Mouse (Mus musculus) MEL (cell line): Measurements from ENCODE around the gene Ankrd36. TPM values are rescaled to one million over a fixed set of nuclear protein-coding genes. Genes with fewer than 3 reads are reported as not detected.
A peak's percentile ranks its signal among the peaks of the same experiment; 100 is the strongest.

Experiments used
- DNase-seq: peaks from one replicate; pipeline ENCODE4 v3.0.0; 2011; ENCODE audit warnings: low read depth, low spot score
- H3K27ac ChIP-seq: 2 replicates; pipeline ENCODE4 v1.5.1; 2012; ENCODE audit warnings: low read depth, mild to moderate bottlenecking, control low read depth, low read length, moderate library complexity; ENCODE audit not compliant: control insufficient read depth
- H3K27me3 ChIP-seq, 2 experiments: fragments of 150-350 bp in 1 of 2; sonication (generic) in 1 of 2; 2 replicates each; pipeline ENCODE4 v1.6.1; 2012; ENCODE audit warnings: low read length in 2 of 2, mild to moderate bottlenecking in 2 of 2, improper control_type of control experiment in 1 of 2, moderate library complexity in 1 of 2; ENCODE audit not compliant: insufficient read depth in 2 of 2, control insufficient read depth in 1 of 2
- H3K36me3 ChIP-seq, 2 experiments: 2 replicates each; pipeline ENCODE4 v1.6.1; 2012 to 2014; ENCODE audit warnings: low read length in 2 of 2, improper control_type of control experiment in 1 of 2, inconsistent platforms in 1 of 2, mild to moderate bottlenecking in 1 of 2; ENCODE audit not compliant: insufficient read depth in 2 of 2, control insufficient read depth in 1 of 2
- H3K4me1 ChIP-seq, 2 experiments: fragments of 150-350 bp in 1 of 2; sonication (generic) in 1 of 2; 2 replicates each; pipeline ENCODE4 v1.6.1; 2012; ENCODE audit warnings: low read length in 2 of 2, improper control_type of control experiment in 1 of 2, mild to moderate bottlenecking in 1 of 2; ENCODE audit not compliant: insufficient read depth in 2 of 2, control insufficient read depth in 1 of 2
- H3K4me3 ChIP-seq, 2 experiments: fragments of 150-350 bp in 1 of 2; sonication (generic) in 1 of 2; 2 replicates each; pipeline ENCODE4 v1.5.1; 2012; ENCODE audit warnings: low read depth in 2 of 2, low read length in 2 of 2, mild to moderate bottlenecking in 2 of 2, moderate library complexity in 2 of 2, control low read depth in 1 of 2, improper control_type of control experiment in 1 of 2; ENCODE audit not compliant: control insufficient read depth in 1 of 2, insufficient read depth in 1 of 2
- H3K79me2 ChIP-seq: 2 replicates; pipeline ENCODE4 v1.6.1; 2012; ENCODE audit warnings: mild to moderate bottlenecking, low read length, moderate library complexity; ENCODE audit not compliant: control insufficient read depth, poor library complexity, insufficient read depth
- H3K9ac ChIP-seq: 2 replicates; pipeline ENCODE4 v1.6.1; 2012; ENCODE audit warnings: low read depth, mild to moderate bottlenecking, control low read depth, low read length, moderate library complexity; ENCODE audit not compliant: control insufficient read depth, poor library complexity, severe bottlenecking
- H3K9me3 ChIP-seq: fragments of 150-350 bp; sonication (generic); replicated peaks from 2 replicates; pipeline ENCODE4 v1.6.1; 2012; ENCODE audit warnings: mild to moderate bottlenecking, low read length, improper control_type of control experiment, moderate library complexity; ENCODE audit not compliant: insufficient read depth
- CHD1 ChIP-seq: IDR thresholded peaks from 2 replicates; pipeline ENCODE4 v1.6.1; 2012; ENCODE audit warnings: low read depth, mild to moderate bottlenecking, inconsistent platforms, low read length, improper control_type of control experiment
- CHD2 ChIP-seq: IDR thresholded peaks from 2 replicates; pipeline ENCODE4 v1.6.1; 2011; ENCODE audit warnings: low read length, improper control_type of control experiment
- ELF1 ChIP-seq: IDR thresholded peaks from 2 replicates; pipeline ENCODE4 v1.6.1; 2014; ENCODE audit warnings: low read depth, mild to moderate bottlenecking, inconsistent platforms, low read length, improper control_type of control experiment, moderate library complexity
- EP300 ChIP-seq, 2 experiments: IDR thresholded peaks; 2 replicates each; pipeline ENCODE4 v1.6.1; 2011; ENCODE audit warnings: improper control_type of control experiment in 2 of 2, low read length in 2 of 2, low read depth in 1 of 2, mild to moderate bottlenecking in 1 of 2
- ETS1 ChIP-seq: IDR thresholded peaks from 2 replicates; pipeline ENCODE4 v1.6.1; 2012; ENCODE audit warnings: low read depth, mild to moderate bottlenecking, inconsistent platforms, low read length, improper control_type of control experiment, moderate library complexity
- GATA1 ChIP-seq: IDR thresholded peaks from 2 replicates; pipeline ENCODE4 v1.6.1; 2011; ENCODE audit warnings: low read depth, low read length, improper control_type of control experiment
- HCFC1 ChIP-seq: IDR thresholded peaks from 2 replicates; pipeline ENCODE4 v1.6.1; 2012; ENCODE audit warnings: low read depth, mild to moderate bottlenecking, inconsistent platforms, low read length, improper control_type of control experiment, moderate library complexity
- JUND ChIP-seq: IDR thresholded peaks from 2 replicates; pipeline ENCODE4 v1.6.1; 2011; ENCODE audit warnings: low read depth, mild to moderate bottlenecking, improper control_type of control experiment, low read length
- KAT2A ChIP-seq: conservative IDR thresholded peaks from 2 replicates; pipeline ENCODE4 v1.6.1; 2012; ENCODE audit warnings: low read depth, low read length, improper control_type of control experiment, inconsistent platforms
- MAX ChIP-seq: IDR thresholded peaks from 2 replicates; pipeline ENCODE4 v1.6.1; 2011; ENCODE audit warnings: low read length, improper control_type of control experiment
- MAZ ChIP-seq: IDR thresholded peaks from 2 replicates; pipeline ENCODE4 v1.6.1; 2012; ENCODE audit warnings: low read depth, mild to moderate bottlenecking, inconsistent platforms, low read length, improper control_type of control experiment
- MXI1 ChIP-seq: IDR thresholded peaks from 2 replicates; pipeline ENCODE4 v1.6.1; 2011; ENCODE audit warnings: mild to moderate bottlenecking, low read depth, low read length, improper control_type of control experiment
- MYB ChIP-seq: IDR thresholded peaks from 2 replicates; pipeline ENCODE4 v1.6.1; 2011; ENCODE audit warnings: mild to moderate bottlenecking, low read depth, low read length, improper control_type of control experiment
- NELFE ChIP-seq: IDR thresholded peaks from 2 replicates; pipeline ENCODE4 v1.6.1; 2011; ENCODE audit warnings: low read depth, low read length, improper control_type of control experiment
- NRF1 ChIP-seq: IDR thresholded peaks from 2 replicates; pipeline ENCODE4 v1.6.1; 2014; ENCODE audit warnings: low read depth, mild to moderate bottlenecking, inconsistent platforms, low read length, improper control_type of control experiment, moderate library complexity; ENCODE audit not compliant: poor library complexity, insufficient read depth, severe bottlenecking
- POLR2A ChIP-seq, 2 experiments: IDR thresholded peaks; 2 replicates each; pipeline ENCODE4 v1.6.1; 2011 to 2012; ENCODE audit warnings: low read length in 2 of 2, mild to moderate bottlenecking in 2 of 2, control low read depth in 1 of 2, improper control_type of control experiment in 1 of 2, low read depth in 1 of 2, moderate library complexity in 1 of 2; ENCODE audit not compliant: control insufficient read depth in 1 of 2, insufficient read depth in 1 of 2, poor library complexity in 1 of 2
- POLR2AphosphoS2 ChIP-seq: IDR thresholded peaks from 2 replicates; pipeline ENCODE4 v1.6.1; 2011; ENCODE audit warnings: low read length, improper control_type of control experiment
- POLR2AphosphoS5 ChIP-seq: IDR thresholded peaks from 2 replicates; pipeline ENCODE4 v1.6.1; 2012; ENCODE audit warnings: low read depth, borderline replicate concordance, mild to moderate bottlenecking, inconsistent platforms, low read length, moderate library complexity, mixed read lengths
- RAD21 ChIP-seq: IDR thresholded peaks from 2 replicates; pipeline ENCODE4 v1.6.1; 2011; ENCODE audit warnings: mild to moderate bottlenecking, low read depth, low read length, improper control_type of control experiment
- RCOR1 ChIP-seq: IDR thresholded peaks from 2 replicates; pipeline ENCODE4 v1.6.1; 2012; ENCODE audit warnings: low read depth, mild to moderate bottlenecking, inconsistent platforms, low read length, improper control_type of control experiment
- SIN3A ChIP-seq: IDR thresholded peaks from 2 replicates; pipeline ENCODE4 v1.6.1; 2012; ENCODE audit warnings: low read length, improper control_type of control experiment, inconsistent platforms
- SMC3 ChIP-seq: IDR thresholded peaks from 2 replicates; pipeline ENCODE4 v1.6.1; 2011; ENCODE audit warnings: low read depth, low read length, improper control_type of control experiment
- TAL1 ChIP-seq: IDR thresholded peaks from 2 replicates; pipeline ENCODE4 v1.6.1; 2012; ENCODE audit warnings: mild to moderate bottlenecking, inconsistent platforms, low read length, moderate library complexity, mixed read lengths
- TBP ChIP-seq: IDR thresholded peaks from 2 replicates; pipeline ENCODE4 v1.8.0; 2011; ENCODE audit warnings: low read depth, low read length, improper control_type of control experiment
- TCF12 ChIP-seq: IDR thresholded peaks from 2 replicates; pipeline ENCODE4 v1.6.1; 2014; ENCODE audit warnings: low read depth, mild to moderate bottlenecking, inconsistent platforms, low read length, improper control_type of control experiment, moderate library complexity
- UBTF ChIP-seq: IDR thresholded peaks from 2 replicates; pipeline ENCODE4 v1.6.1; 2012; ENCODE audit warnings: low read depth, mild to moderate bottlenecking, inconsistent platforms, low read length, improper control_type of control experiment, moderate library complexity, borderline replicate concordance; ENCODE audit not compliant: insufficient read depth
- USF1 ChIP-seq: IDR thresholded peaks from 2 replicates; pipeline ENCODE4 v1.6.1; 2014; ENCODE audit warnings: low read depth, mild to moderate bottlenecking, inconsistent platforms, low read length, improper control_type of control experiment, moderate library complexity
- USF2 ChIP-seq, 2 experiments: IDR thresholded peaks; 2 replicates each; pipeline ENCODE4 v1.6.1; 2011 to 2012; ENCODE audit warnings: improper control_type of control experiment in 2 of 2, low read length in 2 of 2, borderline replicate concordance in 1 of 2, inconsistent platforms in 1 of 2, low read depth in 1 of 2, mild to moderate bottlenecking in 1 of 2; ENCODE audit not compliant: insufficient read depth in 1 of 2
- ZC3H11A ChIP-seq: IDR thresholded peaks from 2 replicates; pipeline ENCODE4 v1.6.1; 2012; ENCODE audit warnings: low read depth, mild to moderate bottlenecking, inconsistent platforms, low read length, improper control_type of control experiment
- ZKSCAN1 ChIP-seq: IDR thresholded peaks from 2 replicates; pipeline ENCODE4 v1.6.1; 2012; ENCODE audit warnings: low read depth, mild to moderate bottlenecking, inconsistent platforms, low read length, improper control_type of control experiment, moderate library complexity
- ZMIZ1 ChIP-seq: IDR thresholded peaks from 2 replicates; pipeline ENCODE4 v1.6.1; 2012; ENCODE audit warnings: low read depth, mild to moderate bottlenecking, inconsistent platforms, low read length, improper control_type of control experiment, moderate library complexity
- polyA plus RNA-seq, 2 experiments: library from polyadenylated mRNA; stranded (reverse) in 1 of 2; unstranded in 1 of 2; fragments of >175 nt in 1 of 2; fragments of >200 nt in 1 of 2; gene quantifications; 2 replicates each; pipeline versions ENCODE4 v1.2.1 to v1.2.4; 2012; ENCODE audit warnings: low replicate concordance in 2 of 2, low read depth in 1 of 2; ENCODE audit not compliant: insufficient read length in 2 of 2, insufficient read depth in 1 of 2, missing spikeins in 1 of 2
- total RNA-seq: library from RNA; depleted of rRNA; stranded (reverse); fragments of 300-350 nt; gene quantifications from 2 replicates; pipeline ENCODE4 v1.2.3, GENCODE M21; 2012

Ankrd36 gene
- total and polyA plus RNA-seq, 3 experiments: 3.2 to 3.4 TPM; not detected in 1

DNA sequence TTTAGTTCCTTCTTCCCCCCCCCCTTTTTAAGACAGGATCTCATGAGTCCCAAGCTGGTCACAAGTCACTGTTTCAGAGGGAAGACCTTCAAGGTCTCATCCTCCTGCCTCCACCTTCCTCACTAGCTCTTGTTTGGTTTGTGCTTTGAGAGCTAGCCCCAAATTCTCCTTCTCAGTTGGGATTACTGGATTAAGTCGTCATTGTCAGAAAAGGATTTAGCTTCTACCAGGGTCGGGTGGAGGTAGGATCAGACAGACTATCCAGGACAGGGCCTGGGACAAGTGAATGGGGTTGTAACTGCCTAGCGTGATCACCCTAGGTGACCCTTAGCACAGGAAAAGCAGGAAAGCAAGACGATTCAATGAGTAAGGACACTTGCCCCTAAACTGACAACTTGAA, 29.2 kb upstream of the Ankrd36 start:
- DNase-seq: peak; percentile 44
- TF ChIP-seq HCFC1 (no peak), SMC3 (0 out of 2 replicates have a peak, but pooled peaks have one; percentile 2)
- Histone ChIP-seq H3K4me3 (peak overlapping the region; percentile 75 to 85), H3K27me3 (no peaks in the 10 kb centered on the region), H3K79me2 (peaks cover 33% of the 10 kb centered on the region), H3K27ac (peak overlapping the region; percentile 70; the same call in 1 of the 2 replicates), H3K36me3 (peaks cover 22 to 37% of the 10 kb centered on the region in 2 experiments), H3K9me3 (no peaks in the 10 kb centered on the region), H3K9ac (peak overlapping the region; percentile 86), H3K4me1 (peaks cover 30 to 35% of the 10 kb centered on the region in 2 experiments)

DNA sequence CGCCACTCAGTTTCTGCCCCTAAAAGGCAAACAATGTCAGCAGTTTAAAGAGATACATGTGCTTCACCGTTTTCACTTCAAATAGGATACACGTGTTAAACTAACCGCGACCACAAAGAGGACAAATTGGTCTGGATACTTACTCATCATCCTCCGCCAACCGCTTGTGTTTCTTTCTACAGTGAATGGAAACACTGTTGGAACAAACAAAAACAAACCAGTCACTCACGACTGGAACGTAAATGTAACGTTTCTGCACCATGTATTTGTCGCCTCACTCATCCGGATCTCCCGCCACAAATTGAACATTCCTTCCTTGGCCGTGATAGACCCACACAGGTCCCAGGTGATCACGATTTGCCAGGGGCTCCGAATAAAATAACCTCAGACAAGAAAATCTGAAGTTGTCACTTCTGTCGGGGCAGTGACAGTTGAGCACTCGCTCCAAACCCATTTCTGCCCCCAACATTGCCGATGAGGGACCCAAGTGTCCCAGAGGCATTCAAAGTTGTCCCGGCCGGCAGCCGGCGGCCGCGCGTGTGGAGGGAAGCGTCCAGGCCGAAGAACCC, 28.2 kb upstream of the Ankrd36 start:
- H3K27ac ChIP-seq: peak overlapping the region; percentile 70
- no peaks in the 10 kb centered on the region for H3K9me3 ChIP-seq
- peaks cover 33% of the 10 kb centered on the region for H3K79me2 ChIP-seq
- peak overlapping the region; percentile 75 to 85 for H3K4me3 ChIP-seq
- H3K4me1 ChIP-seq: peaks cover 32 to 44% of the 10 kb centered on the region in 2 experiments
- DNase-seq: peak; percentile 73
- H3K9ac ChIP-seq: peak overlapping the region; percentile 86
- no peaks in the 10 kb centered on the region for H3K27me3 ChIP-seq
- H3K36me3 ChIP-seq: peaks cover 19 to 39% of the 10 kb centered on the region in 2 experiments
- TF ChIP-seq SMC3 (no peak), TCF12 (no peak), MXI1 (peak; percentile 98), CHD1 (0 out of 2 replicates have a peak, but pooled peaks have one; percentile 71), TAL1 (no peak), EP300 (IDR thresholded peaks at IDR 0.05; ENCODE audit: low read depth in 1 of 2, low read length in 2 of 2) (no peak; a peak in 1 of 4 replicates), RAD21 (no peak), GATA1 (no peak), MAX (peak; percentile 98), ZKSCAN1 (no peak), POLR2AphosphoS5 (no peak), ELF1 (no peak), POLR2A (IDR thresholded peaks at IDR 0.05; ENCODE audit: control insufficient read depth in 1 of 2, insufficient read depth in 1 of 2, low read depth in 1 of 2, low read length in 2 of 2, poor library complexity in 1 of 2) (no peak), MAZ (no peak), NRF1 (no peak), ZMIZ1 (no peak), USF1 (no peak), CHD2 (no peak), ETS1 (no peak), NELFE (no peak), KAT2A (no peak), HCFC1 (no peak; the same call in 1 of the 2 replicates), ZC3H11A (no peak), POLR2AphosphoS2 (no peak), USF2 (IDR thresholded peaks at IDR 0.05; ENCODE audit: borderline replicate concordance in 1 of 2, insufficient read depth in 1 of 2, low read depth in 1 of 2, low read length in 2 of 2) (no peak), JUND (no peak), UBTF (no peak), TBP (0 out of 2 replicates have a peak, but pooled peaks have one; percentile 33), MYB (no peak), SIN3A (peak; percentile 90), RCOR1 (no peak)
